Comparison of ENCODE assay signal across 8 mouse cellular contexts in genomic region chr9:37145616-37146352, GRCm38 (mm10). TPM values are rescaled to one million over a fixed set of nuclear protein-coding genes. Genes with fewer than 3 reads are reported as not detected.
DNase-seq lines count a peak whose midpoint lies in the region; ATAC-seq and TF ChIP-seq lines count a peak whose summit lies in the region.

No protein-coding gene starts in this region.

- H3K27me3 ChIP-seq in cerebellum, adult 2 months (ENCODE audit: control insufficient read depth, insufficient read depth, low read length): no peaks in the 10 kb centered on the region
- H3K27me3 ChIP-seq in heart, adult 2 months (ENCODE audit: control insufficient read depth, insufficient read depth, low read length): no peaks in the 10 kb centered on the region
- H3K27me3 ChIP-seq in kidney, embryonic 16.5 days (ENCODE audit: insufficient read depth, low read length): peaks cover 22% of the 10 kb centered on the region

- no peaks in the 10 kb centered on the region for H3K79me2 ChIP-seq in heart, adult 2 months (replicated peaks; ENCODE audit: control insufficient read depth, insufficient read depth, low read length)

- peak overlapping the region; percentile 97 for H3K4me3 ChIP-seq in cerebellum, adult 2 months (replicated peaks; ENCODE audit: insufficient read depth, low read depth, low read length)
- H3K4me3 ChIP-seq in heart, adult 2 months: peak overlapping the region; percentile 57
- peak overlapping the region; percentile 78 for H3K4me3 ChIP-seq in kidney, embryonic 16.5 days (ENCODE audit: low read length)

- WGBS in cerebellum, adult 2 months: under 1% methylated on average over 43 of the region's 43 CpGs
- WGBS in heart, adult 2 months: 2% methylated on average over 43 of the region's 43 CpGs
- WGBS in kidney, embryonic 16.5 days: under 1% methylated on average over 43 of the region's 43 CpGs

- no peak for TF ChIP-seq POLR2A in cerebellum, adult 2 months (IDR thresholded peaks at IDR 0.05; ENCODE audit: borderline replicate concordance, insufficient read depth, low read length)
- TF ChIP-seq POLR2A in heart, adult 2 months (IDR thresholded peaks at IDR 0.05; ENCODE audit: insufficient read depth, low read depth, low read length): no peak

- TF ChIP-seq EP300 in heart, adult 2 months (IDR thresholded peaks at IDR 0.05; ENCODE audit: insufficient read depth, low read depth, low read length): no peak

- peak overlapping the region; percentile 87 for H3K9ac ChIP-seq in heart, adult 2 months (ENCODE audit: low read depth, low read length)
- H3K9ac ChIP-seq in kidney, embryonic 16.5 days (replicated peaks; ENCODE audit: low read length): peak overlapping the region; percentile 94

- peak; percentile 8 for DNase-seq in thymus, postnatal 25 days
- DNase-seq in thymus, postnatal 14 days: no peak
- DNase-seq in cerebellum, adult 2 months: peak; percentile 53 to 71
- DNase-seq in heart, adult 2 months: peak; percentile 59 to 70
- peak; percentile 62 for DNase-seq in lung, postnatal 10 days
- DNase-seq in right cerebral cortex, postnatal 10 days (ENCODE audit: low spot score in 2 of 2): peak; percentile 63 to 67

- no peak for TF ChIP-seq CTCF in cerebellum, adult 2 months (IDR thresholded peaks at IDR 0.05; ENCODE audit: borderline replicate concordance, insufficient read depth, low read depth, low read length)
- no peak for TF ChIP-seq CTCF in heart, adult 2 months (IDR thresholded peaks at IDR 0.05)

- H3K27ac ChIP-seq in cerebellum, adult 2 months (ENCODE audit: insufficient read depth, low read length): peak overlapping the region; percentile 92
- H3K27ac ChIP-seq in heart, adult 2 months: peak overlapping the region; percentile 88
- H3K27ac ChIP-seq in kidney, embryonic 16.5 days (ENCODE audit: low read length): peak overlapping the region; percentile 96

- peaks cover 6% of the 10 kb centered on the region for H3K4me1 ChIP-seq in cerebellum, adult 2 months (ENCODE audit: control insufficient read depth, insufficient read depth, low read length)
- H3K4me1 ChIP-seq in heart, adult 2 months (ENCODE audit: control insufficient read depth, insufficient read depth, low read length): peaks cover 1% of the 10 kb centered on the region; the same call in 1 of the 2 replicates
- peaks cover 40% of the 10 kb centered on the region for H3K4me1 ChIP-seq in kidney, embryonic 16.5 days (ENCODE audit: insufficient read depth, low read length)

- H3K36me3 ChIP-seq in heart, adult 2 months (ENCODE audit: control insufficient read depth, insufficient read depth, low read length): no peaks in the 10 kb centered on the region
- no peaks in the 10 kb centered on the region for H3K36me3 ChIP-seq in kidney, embryonic 16.5 days (ENCODE audit: insufficient read depth, low read length)

- peak; percentile 22; the same call in 1 of the 2 replicates for ATAC-seq in kidney, embryonic 16.5 days (ENCODE audit: low FRiP score, low TSS enrichment)
- ATAC-seq in granulocyte monocyte progenitor cell, adult 5-6 weeks (replicated peaks; ENCODE audit: poor library complexity, severe bottlenecking): no peak

- H3K9me3 ChIP-seq in kidney, embryonic 16.5 days (ENCODE audit: low read length): no peaks in the 10 kb centered on the region

- peak overlapping the region; percentile 89 for H3K4me2 ChIP-seq in kidney, embryonic 16.5 days (replicated peaks; ENCODE audit: low read depth, low read length)

- intact Hi-C loops in heart, adult 2 months (cut with DNase I): loop anchor here (2.0 to 5.0 kb wide), 4 partner anchors 21 to 228 kb away; no protein-coding TSS in a partner anchor

RNA-seq across cellular contexts. Expression of gene Pknox2, which starts 1.4 kb away (rescaled TPM):
- 23.4 and 23.8 TPM in 2 replicates for polyA plus RNA-seq in cerebellum, adult 2 months (2012; rRNA removed)
- 1 to 10 TPM; 7.8 to 9.0 TPM for total RNA-seq in heart, adult 2 months (2021)
- 9.9 and 13.5 TPM in 2 replicates for polyA plus RNA-seq in heart, adult 2 months (2012; rRNA removed)
- polyA plus RNA-seq in kidney, embryonic 16.5 days (2015; fragmentation: Nextera tagmentation; extraction: Ambion mirVana): 11.0 and 12.7 TPM in 2 replicates
- not detected in 2 replicates for total RNA-seq in granulocyte monocyte progenitor cell, adult 5-6 weeks (2014; fragmentation: Nextera tagmentation)
- not detected in 2 replicates for total RNA-seq in granulocyte monocyte progenitor cell, adult 5-6 weeks (2017)
